Mouse (Mus musculus) E14TG2a.4 (cell line): Measurements from ENCODE around the gene Gabrd.

Source experiments
- H3K27me3 ChIP-seq: 2 replicates; pipeline ENCODE4 v1.6.1; 2014; ENCODE audit warnings: low read length, control low read depth; ENCODE audit not compliant: insufficient read depth
- H3K36me3 ChIP-seq: 2 replicates; pipeline ENCODE4 v1.6.1; 2014; ENCODE audit warnings: low read length, control low read depth; ENCODE audit not compliant: insufficient read depth
- H3K4me1 ChIP-seq: replicated peaks from 2 replicates; pipeline ENCODE4 v1.6.1; 2014; ENCODE audit warnings: low read depth, low read length, control low read depth
- H3K4me3 ChIP-seq: replicated peaks from 2 replicates; pipeline ENCODE4 v1.5.1; 2014; ENCODE audit warnings: mild to moderate bottlenecking, low read length
- H3K9me3 ChIP-seq: 2 replicates; pipeline ENCODE4 v1.6.1; 2014; ENCODE audit warnings: low read length, control low read depth
- CTCF ChIP-seq: conservative IDR thresholded peaks from 2 replicates; pipeline ENCODE4 v1.5.1; 2014; ENCODE audit warnings: low read length
- NANOG ChIP-seq: IDR thresholded peaks from 2 replicates; pipeline ENCODE4 v1.6.1; 2014; ENCODE audit warnings: borderline replicate concordance, low read length, mixed read lengths
- POU5F1 ChIP-seq: IDR thresholded peaks from 2 replicates; pipeline ENCODE4 v1.6.1; 2014; ENCODE audit warnings: low read length, borderline replicate concordance

Gene Gabrd

DNA sequence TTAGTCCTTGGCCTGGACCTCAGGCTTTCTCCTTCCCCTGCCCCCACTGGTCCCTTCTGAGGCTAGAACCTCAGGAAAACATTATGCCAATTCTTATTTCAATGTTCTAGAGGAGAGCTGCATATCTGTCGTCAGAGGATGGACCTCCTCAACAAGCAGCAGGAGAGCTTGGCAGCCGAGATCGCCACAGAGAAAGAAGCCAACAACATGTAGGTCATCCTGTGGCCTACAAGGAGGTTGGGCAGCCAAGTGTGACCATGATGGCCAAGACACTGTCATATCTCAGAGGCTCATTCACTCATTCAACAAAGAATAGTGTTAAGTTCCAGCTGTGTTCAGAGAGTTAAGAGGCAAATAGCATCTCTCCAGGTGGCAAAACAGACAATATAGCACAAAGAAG lies 22.2 kb upstream of the Gabrd start:
- Histone ChIP-seq H3K27me3 (no peaks in the 10 kb centered on the region), H3K36me3 (peaks cover 28% of the 10 kb centered on the region), H3K9me3 (no peaks in the 10 kb centered on the region), H3K4me3 (no peak overlapping the region), H3K4me1 (no peaks in the 10 kb centered on the region)
- TF ChIP-seq POU5F1 (no peak), CTCF (no peak), NANOG (no peak)

DNA sequence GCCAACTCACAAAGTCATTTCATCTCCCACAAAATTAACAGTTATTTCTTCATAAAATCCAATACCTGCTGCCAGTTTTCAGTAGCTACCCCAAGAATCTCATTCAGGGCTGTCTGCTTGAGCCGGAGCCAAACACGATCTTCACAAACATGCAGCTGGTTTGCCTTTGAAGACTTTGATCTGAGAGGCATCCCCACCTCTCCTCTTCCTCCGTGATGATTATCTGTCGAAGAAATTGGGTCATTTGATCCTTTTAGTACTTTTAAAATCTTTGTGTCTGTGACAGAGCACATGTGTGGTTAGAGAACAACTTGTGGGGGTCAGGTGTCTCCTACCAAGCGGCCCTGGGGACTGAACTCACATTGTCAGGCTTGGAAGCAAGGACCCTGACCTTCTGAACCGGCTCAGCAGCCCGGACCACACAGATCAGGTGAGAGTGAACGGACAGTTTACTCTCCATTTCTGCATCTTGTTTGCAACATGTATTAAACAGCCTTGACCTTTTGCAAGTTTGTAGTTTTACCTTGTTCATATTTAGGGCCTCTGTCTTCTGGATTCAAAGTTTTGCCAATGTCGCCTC lies 16.8 kb upstream of the Gabrd start:
- Histone ChIP-seq H3K36me3 (peaks cover 14% of the 10 kb centered on the region), H3K9me3 (no peaks in the 10 kb centered on the region), H3K27me3 (no peaks in the 10 kb centered on the region), H3K4me1 (peaks cover 22% of the 10 kb centered on the region), H3K4me3 (no peak overlapping the region)
- TF ChIP-seq POU5F1 (no peak), NANOG (no peak), CTCF (no peak)

DNA sequence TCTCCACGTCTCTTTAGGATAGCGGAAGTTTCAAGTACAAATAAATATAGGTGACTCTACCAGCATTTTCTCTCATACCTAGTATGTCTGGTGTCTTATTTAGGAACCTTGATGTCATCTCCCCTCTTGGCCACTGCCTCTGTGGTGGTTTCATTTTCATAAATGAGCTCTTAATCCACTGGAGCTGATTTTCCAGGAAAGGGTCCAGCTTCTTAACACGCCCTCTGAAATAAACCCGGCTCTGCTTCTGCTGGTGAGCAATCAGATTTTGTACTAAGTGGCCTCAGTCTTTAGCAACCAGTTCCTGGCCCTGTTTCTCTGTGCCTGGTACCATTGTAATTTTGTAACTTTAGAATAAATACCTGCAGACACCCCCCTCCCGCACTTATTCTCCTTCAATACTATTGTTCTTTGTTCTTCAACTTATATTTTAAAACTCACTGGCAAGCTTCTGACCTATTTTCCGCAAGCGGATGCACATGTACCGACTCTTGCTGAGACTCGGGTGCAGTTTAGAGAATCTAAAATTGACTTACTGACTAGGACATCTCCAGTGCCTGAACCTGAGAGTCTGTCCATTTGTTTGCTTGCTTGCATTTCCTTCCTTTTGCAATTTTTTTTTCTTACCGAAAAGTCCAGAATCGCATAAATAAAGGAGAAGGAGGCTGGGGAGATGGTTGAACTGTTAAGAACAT lies 15.9 kb upstream of the Gabrd start:
- Histone ChIP-seq H3K27me3 (no peaks in the 10 kb centered on the region), H3K36me3 (0 out of 2 replicates have a peak, but pooled peaks cover 6% of the 10 kb centered on the region), H3K9me3 (no peaks in the 10 kb centered on the region), H3K4me3 (no peak overlapping the region), H3K4me1 (peaks cover 29% of the 10 kb centered on the region)
- TF ChIP-seq POU5F1 (no peak), NANOG (no peak), CTCF (no peak)

DNA sequence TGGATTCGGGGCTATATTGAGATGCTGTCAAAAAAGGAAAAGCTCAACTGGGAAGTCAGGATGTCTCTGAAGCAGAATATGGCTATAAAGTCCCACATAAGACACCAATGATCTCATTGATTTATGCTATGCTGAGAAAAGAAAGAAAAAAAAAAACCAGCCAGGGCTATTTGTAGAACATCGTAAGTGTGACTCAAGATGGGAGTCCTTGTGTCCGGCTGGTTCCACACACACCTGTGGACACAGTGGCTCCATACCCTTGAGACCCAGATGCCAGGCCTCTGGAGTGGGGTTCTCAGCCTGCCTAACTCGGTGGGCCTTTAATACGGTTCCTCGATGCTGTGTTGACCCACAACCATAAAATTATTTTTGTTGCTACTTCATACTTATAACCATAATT lies 14.2 kb upstream of the Gabrd start:
- TF ChIP-seq CTCF: no peak
- TF ChIP-seq POU5F1: no peak
- no peak for TF ChIP-seq NANOG

DNA sequence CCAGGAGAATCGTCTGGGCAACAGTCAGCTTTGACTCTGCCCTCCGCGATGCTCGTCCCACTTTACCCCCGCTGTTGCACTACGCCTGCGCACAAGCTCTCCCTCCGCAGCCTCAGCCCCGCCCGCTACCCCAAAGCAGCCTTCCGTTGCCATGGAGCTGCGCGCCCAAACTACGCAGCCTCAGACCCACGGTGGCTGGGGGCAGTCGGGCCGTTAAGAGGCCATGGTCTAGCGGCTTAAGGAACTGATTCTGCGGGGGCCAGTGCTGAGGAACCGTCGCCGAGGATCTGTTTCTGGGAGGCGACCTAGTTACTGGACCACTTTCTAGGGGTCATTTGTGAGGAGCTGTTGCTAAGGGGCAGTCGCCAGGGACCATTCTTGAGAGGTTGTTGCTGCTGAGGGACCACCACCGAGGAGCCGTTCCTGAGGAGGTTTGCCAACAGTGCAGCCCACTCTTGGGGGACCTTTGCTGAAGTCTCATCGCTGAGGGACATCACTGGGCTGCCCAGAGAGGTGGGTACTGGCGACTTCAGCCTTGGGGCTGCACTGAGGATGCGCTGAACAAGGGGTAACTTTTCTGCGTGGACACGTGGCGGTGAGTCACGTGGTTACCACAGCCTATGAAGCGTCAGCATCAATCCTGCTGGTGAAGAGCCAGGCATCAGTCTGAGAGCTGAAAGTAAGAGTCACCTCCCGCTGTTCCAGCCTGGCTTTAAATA lies 11.3 kb upstream of the Gabrd start, which contains the start of gene Cfap74:
Cfap74 (plus strand) TSS at position 133 of the 719 bp plus-strand sequence.
- 0 out of 2 replicates have a peak, but pooled peaks cover 3% of the 10 kb centered on the region for H3K27me3 ChIP-seq
- H3K36me3 ChIP-seq: no peaks in the 10 kb centered on the region
- peak within 1 kb of the TSS; percentile 82 for H3K4me3 ChIP-seq
- H3K9me3 ChIP-seq: peaks cover under 1% of the 10 kb centered on the region; the same call in 1 of the 2 replicates
- TF ChIP-seq NANOG (no peak), CTCF (no peak), POU5F1 (no peak)
- peaks cover 35% of the 10 kb centered on the region for H3K4me1 ChIP-seq

More for the DNA sequence above, 14.2 kb upstream of the Gabrd start:
- no peak overlapping the region for H3K4me3 ChIP-seq
- no peaks in the 10 kb centered on the region for H3K36me3 ChIP-seq
- peaks cover 35% of the 10 kb centered on the region for H3K4me1 ChIP-seq
- no peaks in the 10 kb centered on the region for H3K27me3 ChIP-seq
- H3K9me3 ChIP-seq: no peaks in the 10 kb centered on the region

DNA sequence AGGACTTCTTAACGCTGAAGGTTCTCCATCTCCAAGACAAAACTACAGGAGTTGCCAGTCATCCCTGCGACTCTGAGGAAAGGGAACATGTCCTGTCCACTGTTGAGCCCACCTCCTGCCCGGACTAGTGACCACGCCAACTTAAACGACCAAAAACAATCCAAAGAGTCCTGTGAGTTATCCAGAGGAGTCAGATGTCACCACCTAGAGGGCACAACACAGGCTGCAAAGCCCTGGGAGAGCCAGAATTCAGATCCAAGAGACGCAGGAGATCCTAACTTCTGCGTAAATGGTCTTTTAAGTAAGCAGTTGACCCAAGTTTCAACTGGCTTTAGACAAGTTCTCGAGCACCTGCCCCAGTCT lies 10.8 kb upstream of the Gabrd start:
- H3K4me1 ChIP-seq: peaks cover 35% of the 10 kb centered on the region
- no peak for TF ChIP-seq POU5F1
- TF ChIP-seq NANOG: no peak
- TF ChIP-seq CTCF: no peak

DNA sequence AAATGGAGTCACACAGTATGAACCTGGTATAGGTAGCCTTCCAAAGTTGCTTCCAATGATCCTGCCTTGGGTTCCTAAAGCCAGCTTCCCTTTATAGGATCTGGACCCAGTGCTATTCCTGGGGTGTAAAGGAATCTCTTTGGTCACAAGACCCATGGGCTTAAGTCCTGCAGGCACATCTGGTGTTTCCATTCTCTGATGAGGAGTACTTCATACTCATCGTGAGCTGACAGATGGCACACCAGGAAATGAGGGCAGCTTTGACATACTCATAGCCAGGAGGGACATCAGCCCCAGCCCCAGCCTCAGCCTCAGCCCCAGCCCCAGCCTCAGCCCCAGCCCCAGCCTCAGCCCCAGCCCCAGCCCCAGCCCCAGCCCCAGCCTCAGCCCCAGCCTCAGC lies 4.6 kb upstream of the Gabrd start:
- TF ChIP-seq POU5F1 (no peak), NANOG (no peak), CTCF (no peak)
- Histone ChIP-seq H3K4me1 (peaks cover 4% of the 10 kb centered on the region; the same call in 1 of the 2 replicates), H3K4me3 (no peak overlapping the region), H3K9me3 (peaks cover 3% of the 10 kb centered on the region; the same call in 1 of the 2 replicates), H3K27me3 (peaks cover 47% of the 10 kb centered on the region), H3K36me3 (no peaks in the 10 kb centered on the region)

More for the DNA sequence above, 10.8 kb upstream of the Gabrd start:
- no peaks in the 10 kb centered on the region for H3K36me3 ChIP-seq
- 0 out of 2 replicates have a peak, but pooled peaks cover 6% of the 10 kb centered on the region for H3K27me3 ChIP-seq
- H3K9me3 ChIP-seq: peaks cover 3% of the 10 kb centered on the region; the same call in 1 of the 2 replicates
- peak overlapping the region; percentile 82 for H3K4me3 ChIP-seq

DNA sequence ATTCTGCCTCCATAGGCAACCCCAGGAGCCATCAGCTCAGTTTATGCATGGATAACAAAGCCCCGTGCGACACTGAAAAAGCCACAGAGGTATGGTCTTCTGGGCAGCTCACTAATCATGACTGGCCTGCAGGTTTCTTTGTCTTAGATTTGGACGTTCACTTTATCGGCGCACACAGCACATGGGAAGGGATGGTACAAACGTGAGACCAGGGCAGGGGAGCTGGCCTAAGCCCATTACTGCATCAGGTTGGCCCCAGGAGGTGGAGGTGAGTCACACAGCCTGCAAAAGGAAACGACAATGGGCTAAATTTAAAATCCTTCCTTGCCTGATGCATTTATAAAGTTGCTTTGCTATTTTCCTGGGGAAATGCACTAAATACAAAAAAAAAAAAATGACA lies 3.2 kb upstream of the Gabrd start:
- H3K36me3 ChIP-seq: no peaks in the 10 kb centered on the region
- H3K4me3 ChIP-seq: no peak overlapping the region
- peaks cover 60% of the 10 kb centered on the region for H3K27me3 ChIP-seq
- TF ChIP-seq CTCF (no peak), POU5F1 (no peak), NANOG (no peak)
- H3K4me1 ChIP-seq: peaks cover 4% of the 10 kb centered on the region; the same call in 1 of the 2 replicates
- peaks cover 3% of the 10 kb centered on the region; the same call in 1 of the 2 replicates for H3K9me3 ChIP-seq

DNA sequence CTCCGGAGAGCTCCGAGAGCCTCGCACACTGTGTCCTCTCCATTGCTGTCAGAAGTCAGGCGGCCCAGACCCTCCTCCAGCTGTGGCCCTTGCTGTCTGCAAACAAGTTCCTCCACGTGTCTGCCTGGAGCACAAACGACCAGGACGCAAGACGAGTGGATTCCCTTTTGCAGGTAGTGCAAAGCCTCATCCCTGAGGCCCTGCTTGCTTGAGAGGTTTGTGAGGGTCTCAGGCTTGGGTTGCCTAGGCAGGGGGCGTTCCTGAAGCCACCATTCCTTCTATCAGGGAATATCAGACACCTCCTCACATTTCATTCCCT lies 269 bp upstream of the Gabrd start:
- H3K36me3 ChIP-seq: no peaks in the 10 kb centered on the region
- no peaks in the 10 kb centered on the region for H3K9me3 ChIP-seq
- peak overlapping the region; percentile 84 for H3K4me3 ChIP-seq
- peaks cover 4% of the 10 kb centered on the region; the same call in 1 of the 2 replicates for H3K4me1 ChIP-seq
- peaks cover 71% of the 10 kb centered on the region for H3K27me3 ChIP-seq
- TF ChIP-seq POU5F1 (no peak), NANOG (no peak), CTCF (no peak)
